Mouse (Mus musculus) kidney, postnatal 10 days (tissue): ENCODE data around the gene Trex1.

Experiments
- DNase-seq: peaks from one replicate; pipeline ENCODE4 v3.0.0; 2021; ENCODE audit warnings: mixed read lengths

The Trex1 gene

DNA sequence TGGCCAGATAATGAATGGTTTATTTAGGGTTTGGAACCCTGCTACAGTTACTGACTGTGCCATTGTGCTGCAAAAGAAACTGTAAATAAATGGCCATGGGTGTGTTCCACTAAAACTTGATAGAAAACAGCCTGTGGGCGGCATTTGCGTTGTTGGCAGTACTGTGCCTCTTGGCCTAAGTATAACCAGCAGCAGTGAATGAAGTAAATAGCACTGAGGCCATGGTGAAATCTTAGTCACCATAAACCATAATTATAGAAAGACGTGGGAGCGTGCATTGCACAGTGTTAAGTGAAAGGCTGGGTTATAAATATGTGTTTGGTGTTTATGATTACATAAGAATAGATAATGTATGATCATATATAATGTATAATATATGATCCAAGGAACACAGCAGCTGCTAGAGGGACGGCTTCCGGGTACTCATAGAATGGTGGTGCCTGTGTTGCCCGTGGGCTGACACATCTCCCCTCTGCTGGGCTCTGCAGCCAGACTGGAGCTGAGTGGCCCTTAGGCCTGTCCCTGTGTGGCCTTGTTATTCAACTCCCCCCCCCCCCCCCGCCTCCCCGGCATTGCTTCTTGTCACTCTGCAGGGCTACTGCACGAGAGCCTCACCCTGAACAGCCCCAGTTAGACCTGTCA lies 50.4 kb downstream of the Trex1 start:
- DNase-seq = no peak

DNA sequence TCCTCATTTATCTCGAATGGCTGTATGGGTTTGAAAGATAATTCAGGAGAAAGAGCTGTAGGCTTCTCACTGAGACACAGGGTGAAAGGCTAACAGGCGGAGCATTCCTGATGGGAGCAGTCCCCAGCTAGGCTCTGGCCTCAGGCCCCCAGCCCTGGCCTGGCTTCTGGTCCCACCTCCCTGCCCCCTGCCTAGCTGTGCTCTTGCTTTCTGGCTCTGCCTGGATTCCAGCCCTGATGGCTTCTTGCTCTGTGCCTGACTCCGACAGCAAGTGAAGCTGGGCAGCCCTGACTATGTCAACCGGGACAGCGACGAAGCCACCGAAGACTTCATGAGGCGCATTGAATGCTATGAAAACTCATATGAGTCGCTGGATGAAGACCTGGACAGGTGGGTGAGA lies 51.5 kb downstream of the Trex1 start:
- DNase-seq = no peak
